Mouse (Mus musculus) megakaryocyte, embryonic 14.5 days (primary cell): ENCODE measurements around the gene Tpm1.

ENCODE experiments used
- FLI1 ChIP-seq: IDR thresholded peaks from 2 replicates; pipeline ENCODE4 v1.6.1; 2012; ENCODE audit warnings: low read length, inconsistent platforms, mixed read lengths
- GATA1 ChIP-seq: IDR thresholded peaks from 3 replicates; pipeline ENCODE4 v1.6.1; 2012; ENCODE audit warnings: mixed read lengths, low read length, inconsistent platforms, borderline replicate concordance

DNA sequence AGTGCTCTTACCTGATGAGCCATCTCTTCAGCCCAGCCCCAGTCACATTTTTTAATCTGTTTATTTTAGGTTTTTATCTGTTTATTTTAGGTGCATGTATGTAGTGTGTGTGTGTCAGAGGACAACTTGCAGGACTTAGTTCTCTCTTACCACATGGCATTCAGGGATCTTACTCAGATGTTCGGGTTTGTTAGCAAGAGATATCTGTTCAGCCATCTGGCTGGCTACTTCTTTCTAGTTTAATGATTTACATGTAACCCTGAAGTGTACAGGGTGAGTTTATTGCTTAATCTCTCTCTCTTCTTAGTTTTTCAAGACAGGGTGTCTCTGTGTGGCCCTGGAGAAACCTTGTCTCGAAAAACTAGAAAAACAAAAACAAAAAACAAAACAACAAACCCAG is 23.0 kb upstream of the Tpm1 start:
- TF ChIP-seq GATA1 (no peak), FLI1 (no peak)
